Mouse (Mus musculus) brain, embryonic 14.5 days (tissue): ENCODE measurements at regions not wholly inside any gene's neighbourhood (a gene's known extent, or its start where the extent isn't known, plus 50 kb on each side); places are given as distances from the start of the nearest gene placed in this dataset.
A peak's percentile ranks its signal among the peaks of the same experiment; 100 is the strongest.

Source experiments
- DNase-seq: peaks from one replicate; pipeline ENCODE4 v3.0.0-alpha.2; 2011; ENCODE audit warnings: low read depth
- CTCF ChIP-seq: fragments of 200-500 bp; IDR thresholded peaks from 2 replicates; pipeline ENCODE4 v1.5.1; 2012; ENCODE audit warnings: inconsistent platforms, mild to moderate bottlenecking, moderate library complexity, borderline replicate concordance; ENCODE audit not compliant: insufficient read depth, insufficient read length; ENCODE audit errors: extremely low read depth
- POLR2A ChIP-seq: fragments of 200-500 bp; IDR thresholded peaks from 2 replicates; pipeline ENCODE4 v1.6.1; 2012; ENCODE audit warnings: mild to moderate bottlenecking, inconsistent platforms, borderline replicate concordance; ENCODE audit not compliant: poor library complexity, insufficient read depth, insufficient read length, severe bottlenecking; ENCODE audit errors: extremely low read depth

DNA sequence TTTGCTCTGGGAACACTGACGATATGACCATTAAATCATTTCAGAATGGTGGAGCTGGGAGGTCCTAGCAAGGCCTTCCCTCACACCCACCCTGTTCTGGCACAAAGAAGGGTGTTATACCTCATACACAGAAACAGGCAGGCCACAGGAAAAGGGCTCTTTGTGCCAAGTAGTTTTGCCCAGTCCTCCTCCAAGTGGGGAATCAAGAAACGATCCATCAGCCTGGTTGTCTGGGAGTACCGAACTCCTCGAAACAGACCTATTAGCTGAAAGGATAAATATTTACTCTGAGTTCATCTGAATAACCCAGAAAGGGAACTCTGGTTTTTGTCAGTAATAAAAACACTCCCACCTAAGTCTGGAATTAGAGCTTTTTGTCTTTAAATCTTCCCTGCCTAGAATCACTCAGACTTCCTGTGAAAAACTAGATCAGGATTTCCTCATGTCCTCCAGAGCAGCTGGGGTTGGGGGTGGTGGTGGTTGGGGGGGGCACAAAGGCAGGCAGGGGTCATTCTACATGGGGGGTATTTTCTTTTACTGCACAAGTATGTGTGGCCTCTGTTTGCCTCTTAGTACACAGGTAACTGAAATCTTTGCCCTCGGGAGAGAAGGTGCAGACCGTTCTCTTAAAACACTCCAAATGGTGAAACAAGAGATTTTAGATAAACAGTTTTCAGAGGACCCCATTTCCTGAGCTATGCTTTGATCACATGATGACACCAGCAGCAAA is 681.3 kb downstream of the Gsdmc2 start:
- no peak for TF ChIP-seq POLR2A
- no peak for TF ChIP-seq CTCF
- DNase-seq, result peak; percentile 2

DNA sequence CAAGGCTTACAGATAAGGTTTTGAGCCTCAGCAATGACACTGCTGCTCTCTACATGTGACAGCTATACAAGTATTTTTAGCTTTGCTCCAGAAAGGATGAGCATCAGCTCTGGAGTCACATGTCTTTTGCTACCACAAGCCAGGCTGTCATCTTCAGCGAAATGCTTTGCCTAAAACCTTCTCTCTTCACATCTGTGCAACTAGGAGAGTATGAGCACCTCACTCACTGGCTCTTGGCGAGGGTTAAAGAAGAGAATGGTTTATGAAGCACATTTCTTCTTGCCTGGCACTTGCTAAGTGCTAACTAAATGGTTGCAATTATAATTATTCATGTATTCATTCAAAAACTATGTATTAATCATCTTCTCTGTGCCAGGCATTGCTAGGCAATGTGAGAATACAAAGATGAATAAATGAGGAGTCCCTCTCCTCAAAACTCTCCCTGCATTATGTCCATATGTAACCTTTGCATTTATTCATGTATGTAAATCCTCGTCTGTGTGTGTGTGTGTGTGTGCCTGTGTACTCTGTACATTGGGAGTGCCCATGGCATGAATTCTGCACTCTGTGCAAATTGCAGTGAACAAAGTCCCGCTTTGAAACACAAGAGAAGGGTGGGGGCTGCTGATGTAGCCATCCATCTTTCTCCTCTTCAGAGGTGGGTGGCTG is 682.0 kb downstream of the Gsdmc2 start:
- DNase-seq, result peak; percentile 53
- TF ChIP-seq POLR2A (no peak), CTCF (no peak)

DNA sequence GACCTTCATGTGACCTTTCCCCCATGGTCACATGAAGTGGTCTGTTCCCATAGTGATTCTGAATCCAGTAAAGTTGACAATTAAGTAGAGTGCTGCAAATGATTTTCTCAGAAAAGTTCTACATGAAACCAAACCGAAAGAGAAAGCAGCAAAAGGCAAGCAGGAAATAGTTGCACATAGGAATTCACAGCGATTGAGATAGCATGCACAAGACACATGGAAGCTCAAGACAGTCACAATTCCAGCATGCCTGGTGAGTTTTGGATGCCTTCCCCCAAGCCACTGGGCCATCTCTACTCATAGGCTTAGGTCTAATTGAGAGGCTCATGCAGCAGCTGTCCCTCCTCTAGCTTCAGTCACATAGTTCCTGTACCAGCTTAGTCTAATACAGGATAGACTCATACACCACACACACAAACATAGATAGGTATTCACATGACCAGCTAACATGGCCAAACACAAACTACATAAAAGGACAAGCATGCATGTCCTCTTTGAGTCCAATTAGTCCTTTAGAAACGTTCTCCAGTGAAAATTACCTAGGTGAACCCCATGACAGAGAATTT is 721.8 kb downstream of the Gsdmc2 start:
- DNase-seq, result no peak
- TF ChIP-seq CTCF (no peak), POLR2A (no peak)

DNA sequence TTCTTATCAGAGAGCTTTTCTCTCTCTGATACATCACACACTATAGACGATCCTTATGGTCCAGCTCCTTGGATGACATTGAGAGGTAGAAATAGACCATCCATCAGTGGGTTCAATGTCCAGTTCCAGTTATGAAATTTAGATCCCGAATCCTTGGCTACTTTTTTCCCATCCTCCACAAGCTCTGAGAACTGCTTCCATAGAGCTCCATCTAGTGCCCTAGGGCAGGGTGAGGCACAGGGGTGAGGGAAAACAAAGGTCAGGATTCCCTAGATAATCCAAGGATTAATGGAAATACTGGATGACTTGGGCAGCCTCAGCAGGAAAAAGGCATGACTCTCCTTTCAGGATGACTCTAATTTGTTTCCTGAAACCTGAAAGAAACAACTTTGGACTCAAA is 732.1 kb downstream of the Gsdmc2 start:
- TF ChIP-seq POLR2A, result no peak
- TF ChIP-seq CTCF, result peak; percentile 9; the same call in 1 of the 2 replicates

DNA sequence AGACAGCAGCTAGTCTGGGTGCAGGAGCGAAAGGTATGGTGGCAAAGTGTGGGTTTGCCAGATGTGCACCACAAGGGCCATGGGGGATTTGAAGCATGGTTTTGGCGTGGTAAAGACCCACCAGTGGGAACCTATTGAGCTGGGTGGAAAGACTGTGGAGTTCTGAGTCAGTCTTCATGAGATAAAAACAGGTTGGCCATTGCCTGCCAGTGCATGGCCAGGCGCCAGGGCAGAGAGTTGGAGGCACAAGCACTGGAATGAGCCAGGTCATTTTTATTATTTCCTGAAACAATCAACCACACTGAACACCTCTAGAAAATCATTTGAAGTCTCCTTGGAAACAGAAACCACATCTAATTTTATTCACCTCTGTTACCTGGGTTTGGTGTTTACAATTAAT is 744.9 kb downstream of the Gsdmc2 start:
- TF ChIP-seq CTCF (no peak), POLR2A (no peak)
- no peak for DNase-seq

More for the DNA sequence above, 732.1 kb downstream of the Gsdmc2 start:
- DNase-seq, result peak; percentile 12

DNA sequence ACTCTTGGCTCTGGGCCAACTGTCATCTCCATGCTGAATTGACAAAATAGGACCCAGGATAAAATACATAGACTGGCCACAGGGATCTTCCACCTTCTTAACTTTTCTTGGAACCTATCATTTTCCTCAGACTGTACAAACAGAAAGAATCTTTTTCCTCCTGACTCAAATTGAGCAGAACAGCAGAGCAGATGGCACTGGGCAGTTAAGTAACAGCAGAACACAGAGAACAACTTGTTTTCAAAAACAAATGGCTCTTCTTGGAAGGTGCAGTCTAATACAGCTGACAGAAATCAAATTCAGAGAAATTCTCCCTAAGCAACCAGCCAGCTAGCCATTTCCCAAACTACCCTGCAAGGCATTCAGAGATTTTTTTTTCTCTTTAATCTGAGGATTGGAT is 763.0 kb downstream of the Gsdmc2 start:
- peak; percentile 20 for DNase-seq
- TF ChIP-seq POLR2A (no peak), CTCF (no peak)

DNA sequence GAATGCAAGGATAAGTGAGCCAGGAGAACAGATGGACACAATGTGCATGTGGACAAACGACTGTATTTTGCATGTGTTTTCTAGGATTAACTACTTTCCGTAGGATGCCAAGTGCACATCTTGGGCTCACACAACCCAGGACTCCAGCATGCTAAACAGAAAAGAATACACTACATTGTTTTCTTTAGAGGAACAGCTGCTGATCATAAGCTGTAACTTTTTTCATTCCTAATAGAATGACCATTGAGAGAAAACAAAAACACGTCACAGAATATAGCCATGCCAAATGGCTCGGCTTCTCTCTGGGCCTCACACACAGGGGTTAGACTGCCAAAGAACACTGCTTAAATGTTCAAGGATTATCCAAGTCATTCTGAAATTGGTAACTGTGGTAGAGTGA is 765.2 kb downstream of the Gsdmc2 start:
- TF ChIP-seq CTCF (no peak), POLR2A (no peak)
- DNase-seq, result peak; percentile 79

DNA sequence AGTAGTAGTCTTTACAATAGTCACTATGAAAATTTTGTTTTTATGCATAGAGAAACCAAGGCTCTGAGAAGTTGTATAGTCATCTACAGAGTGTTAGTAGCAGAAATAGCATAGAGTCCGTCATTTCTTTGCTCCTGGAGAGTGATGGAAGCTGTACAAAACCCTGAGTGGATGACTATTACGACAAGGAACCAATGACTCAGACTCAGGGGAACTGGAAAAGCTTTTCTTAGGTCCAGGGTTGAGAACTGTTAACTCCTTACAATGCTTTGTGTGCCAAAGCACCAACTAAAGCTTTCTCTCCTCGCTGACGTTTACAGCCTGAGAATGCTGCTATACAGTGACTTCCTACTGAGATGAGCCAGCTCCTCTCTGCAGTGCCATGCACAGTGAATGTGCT is 773.1 kb downstream of the Gsdmc2 start:
- TF ChIP-seq CTCF, result no peak
- TF ChIP-seq POLR2A, result no peak
- no peak for DNase-seq

DNA sequence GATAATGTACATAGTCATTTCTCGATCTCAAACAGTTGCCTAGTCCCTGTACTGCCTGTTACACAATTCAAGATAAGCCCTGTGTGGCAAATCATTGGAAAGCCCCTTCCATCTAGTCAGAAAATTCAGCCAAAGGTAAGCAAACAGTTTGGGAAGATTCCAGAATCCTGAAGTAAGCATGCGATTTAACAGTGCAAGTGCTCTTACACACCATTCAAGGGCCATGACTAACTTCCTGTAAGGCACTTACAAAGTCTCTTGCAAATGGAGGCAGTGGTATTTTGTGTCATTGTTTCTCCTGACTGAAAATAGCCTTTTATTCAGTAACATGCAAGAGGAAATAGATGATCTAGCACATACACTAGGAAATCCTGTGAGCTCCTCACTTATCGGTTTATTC is 777.9 kb downstream of the Gsdmc2 start:
- no peak for DNase-seq
- TF ChIP-seq POLR2A (no peak), CTCF (no peak)

DNA sequence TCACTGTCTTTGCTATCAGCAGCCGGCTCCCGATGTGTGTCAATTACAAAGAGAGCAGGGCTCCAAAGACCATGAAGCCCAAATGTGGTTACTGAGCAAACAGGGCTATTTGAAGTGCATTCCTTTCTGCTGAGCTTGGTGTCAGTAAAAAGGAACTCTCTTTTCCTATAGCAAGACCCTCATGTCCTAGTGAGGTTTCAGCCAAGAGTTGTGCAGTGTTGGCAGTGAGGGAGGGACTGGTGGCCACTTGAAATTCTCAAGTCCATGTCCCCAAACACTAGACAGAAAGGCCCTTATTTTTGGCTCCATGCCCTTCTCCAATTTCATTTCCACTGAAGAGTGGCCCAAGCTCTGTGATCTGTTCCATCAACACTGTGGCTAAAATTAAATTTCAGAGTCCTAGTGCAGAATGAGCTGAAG is 778.9 kb downstream of the Gsdmc2 start:
- DNase-seq, result peak; percentile 12
- TF ChIP-seq CTCF (no peak), POLR2A (no peak)

DNA sequence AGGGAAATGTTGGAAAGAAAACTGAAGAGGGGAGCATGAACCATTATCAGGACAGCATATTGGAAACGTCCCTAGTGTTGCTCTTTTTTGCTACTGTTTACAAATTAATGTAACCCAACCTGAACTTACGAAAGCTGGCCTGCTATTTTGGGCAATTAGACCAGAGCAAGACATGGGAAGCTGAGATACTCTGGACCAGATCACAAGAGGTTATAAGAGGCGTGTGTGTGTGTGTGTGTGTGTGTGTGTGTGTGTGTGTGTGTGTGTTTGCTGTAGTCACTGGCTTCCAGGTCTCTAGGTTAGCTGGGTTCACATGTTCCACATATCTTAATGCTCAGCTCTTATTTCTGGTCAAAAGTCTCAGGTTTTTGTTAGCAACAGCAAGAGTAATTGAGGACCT is 783.1 kb downstream of the Gsdmc2 start:
- TF ChIP-seq POLR2A, result no peak
- no peak for TF ChIP-seq CTCF
- no peak for DNase-seq
